Mouse (Mus musculus) midbrain, embryonic 12.5 days (tissue): ENCODE data around the gene Exoc3l. TPM values are rescaled to one million over a fixed set of nuclear protein-coding genes. Genes with fewer than 3 reads are reported as not detected.

Experiments used
- ATAC-seq: fragments of 200-750 bp; cut with Nextera tagmentation; 2 replicates; pipeline ENCODE4 v1.8.0; 2017; ENCODE audit warnings: low read depth, moderate TSS enrichment, moderate library complexity; ENCODE audit not compliant: low FRiP score
- H3K27ac ChIP-seq: fragments of 300-500 bp; sonication (generic); replicated peaks from 2 replicates; pipeline ENCODE4 v1.5.1; 2016; ENCODE audit warnings: mild to moderate bottlenecking
- H3K27me3 ChIP-seq: fragments of 300-500 bp; sonication (generic); 2 replicates; pipeline ENCODE4 v1.6.1; 2016; ENCODE audit warnings: mild to moderate bottlenecking
- H3K36me3 ChIP-seq: fragments of 300-500 bp; sonication (generic); 2 replicates; pipeline ENCODE4 v1.6.1; 2016
- H3K4me1 ChIP-seq: fragments of 300-500 bp; sonication (generic); 2 replicates; pipeline ENCODE4 v1.6.1; 2016
- H3K4me2 ChIP-seq: fragments of 300-500 bp; sonication (generic); replicated peaks from 2 replicates; pipeline ENCODE4 v1.6.1; 2016; ENCODE audit warnings: mild to moderate bottlenecking, moderate library complexity
- H3K4me3 ChIP-seq: fragments of 300-500 bp; sonication (generic); 2 replicates; pipeline ENCODE4 v1.5.1; 2016; ENCODE audit warnings: mild to moderate bottlenecking
- H3K9ac ChIP-seq: fragments of 300-500 bp; sonication (generic); replicated peaks from 2 replicates; pipeline ENCODE4 v1.6.1; 2016; ENCODE audit warnings: mild to moderate bottlenecking, moderate library complexity
- H3K9me3 ChIP-seq: fragments of 300-500 bp; sonication (generic); 2 replicates; pipeline ENCODE4 v1.6.1; 2016; ENCODE audit warnings: mild to moderate bottlenecking
- WGBS: fragments of 180-500 bp; shearing (Covaris S2); methylation state at CpG from one replicate; pipeline ENCODE4 v1.1.7; 2016; 5-methylcytosine and 5-hydroxymethylcytosine counted together
- polyA plus RNA-seq: library from polyadenylated mRNA; unstranded; fragments of >200 nt; fragmentation: Nextera tagmentation; extraction: Ambion mirVana; gene quantifications from 2 replicates; pipeline ENCODE4 v1.2.1, GENCODE M21; 2016

The Exoc3l gene
- polyA plus RNA-seq, 1 experiment from 2014 or later, result 12.0 TPM

- WGBS, result 8% methylated on average over 9 of the region's 11 CpGs
- Histone ChIP-seq H3K27ac (no peak overlapping the region), H3K4me3 (peak overlapping the region; percentile 45; the same call in 1 of the 2 replicates), H3K36me3 (peaks cover 6% of the 10 kb centered on the region; the same call in 1 of the 2 replicates), H3K27me3 (peaks cover 99% of the 10 kb centered on the region), H3K4me1 (peaks cover 29% of the 10 kb centered on the region), H3K4me2 (peak overlapping the region; percentile 79), H3K9me3 (no peaks in the 10 kb centered on the region), H3K9ac (no peak overlapping the region)
- ATAC-seq, result no peak
These were observed 20.5 kb downstream of the Exoc3l start for GRCm38 (mm10) chr8:105275387-105275786.

- Histone ChIP-seq H3K4me3 (no peak overlapping the region), H3K27me3 (peaks cover 99% of the 10 kb centered on the region), H3K4me2 (no peak overlapping the region), H3K4me1 (peaks cover 33% of the 10 kb centered on the region), H3K9ac (no peak overlapping the region), H3K27ac (no peak overlapping the region), H3K9me3 (0 out of 2 replicates have a peak, but pooled peaks cover 3% of the 10 kb centered on the region), H3K36me3 (no peaks in the 10 kb centered on the region)
- no peak for ATAC-seq
- 3% methylated on average over 11 of the region's 11 CpGs for WGBS
These were observed 25.1 kb downstream of the Exoc3l start for GRCm38 (mm10) chr8:105270916-105271186.

- Histone ChIP-seq H3K9ac (no peak overlapping the region), H3K4me3 (peak overlapping the region; percentile 45; the same call in 1 of the 2 replicates), H3K36me3 (no peaks in the 10 kb centered on the region), H3K4me1 (peaks cover 28% of the 10 kb centered on the region), H3K4me2 (peak overlapping the region; percentile 64), H3K9me3 (0 out of 2 replicates have a peak, but pooled peaks cover 3% of the 10 kb centered on the region), H3K27ac (no peak overlapping the region), H3K27me3 (peaks cover 99% of the 10 kb centered on the region)
- ATAC-seq, result no peak
- 1% methylated on average over 39 of the region's 39 CpGs for WGBS
These were observed 25.6 kb downstream of the Exoc3l start for GRCm38 (mm10) chr8:105270101-105270915.

- Histone ChIP-seq H3K36me3 (no peaks in the 10 kb centered on the region), H3K4me2 (peak within 1 kb of the TSS; percentile 64), H3K4me3 (peak within 1 kb of the TSS; percentile 45), H3K27ac (no peak within 1 kb of the TSS), H3K9ac (peak within 1 kb of the TSS; percentile 32; the same call in 1 of the 2 replicates), H3K27me3 (peaks cover 99% of the 10 kb centered on the region), H3K9me3 (0 out of 2 replicates have a peak, but pooled peaks cover 3% of the 10 kb centered on the region), H3K4me1 (peaks cover 29% of the 10 kb centered on the region)
- no peak for ATAC-seq
- under 1% methylated on average over 42 of the region's 42 CpGs for WGBS
These were observed 26.4 kb downstream of the Exoc3l start, which contains the start of gene Hsf4 for GRCm38 (mm10) chr8:105269461-105269947. Gene Hsf4, plus strand, starts transcription at chr8:105269801.

- no peak overlapping the region for H3K27ac ChIP-seq
- H3K4me1 ChIP-seq, result peaks cover 31% of the 10 kb centered on the region
- H3K27me3 ChIP-seq, result peaks cover 99% of the 10 kb centered on the region
- H3K9me3 ChIP-seq, result 0 out of 2 replicates have a peak, but pooled peaks cover 3% of the 10 kb centered on the region
- ATAC-seq, result peak; percentile 17; the same call in 1 of the 2 replicates
- peak overlapping the region; percentile 64 for H3K4me2 ChIP-seq
- WGBS, result 2% methylated on average over 10 of the region's 10 CpGs
- H3K36me3 ChIP-seq, result no peaks in the 10 kb centered on the region
- peak overlapping the region; percentile 45 for H3K4me3 ChIP-seq
- H3K9ac ChIP-seq, result 0 out of 2 replicates have a peak overlapping the region, but pooled peaks have one; percentile 32
These were observed 26.8 kb downstream of the Exoc3l start for GRCm38 (mm10) chr8:105269075-105269458.

- Histone ChIP-seq H3K9me3 (0 out of 2 replicates have a peak, but pooled peaks cover 3% of the 10 kb centered on the region), H3K9ac (peak overlapping the region; percentile 32; the same call in 1 of the 2 replicates), H3K36me3 (no peaks in the 10 kb centered on the region), H3K4me2 (peak overlapping the region; percentile 64), H3K4me3 (peak overlapping the region; percentile 45), H3K4me1 (peaks cover 33% of the 10 kb centered on the region), H3K27me3 (peaks cover 99% of the 10 kb centered on the region), H3K27ac (no peak overlapping the region)
- WGBS, result under 1% methylated on average over 65 of the region's 65 CpGs
- ATAC-seq, result peak; percentile 82
These were observed 27.4 kb downstream of the Exoc3l start for GRCm38 (mm10) chr8:105268342-105269074.

- WGBS, result 9% methylated on average over 13 of the region's 13 CpGs
- no peak overlapping the region for H3K4me2 ChIP-seq
- H3K9me3 ChIP-seq, result 0 out of 2 replicates have a peak, but pooled peaks cover 3% of the 10 kb centered on the region
- peaks cover 36% of the 10 kb centered on the region for H3K4me1 ChIP-seq
- no peak overlapping the region for H3K9ac ChIP-seq
- no peak overlapping the region for H3K4me3 ChIP-seq
- H3K27me3 ChIP-seq, result peaks cover 96% of the 10 kb centered on the region
- ATAC-seq, result no peak
- no peak overlapping the region for H3K27ac ChIP-seq
- no peaks in the 10 kb centered on the region for H3K36me3 ChIP-seq
These were observed 29.1 kb downstream of the Exoc3l start for GRCm38 (mm10) chr8:105266775-105267174.

GRCm38 (mm10) chr8:105265128-105265527 lies 30.8 kb downstream of the Exoc3l start:
- Histone ChIP-seq H3K4me2 (peak overlapping the region; percentile 78), H3K4me3 (peak overlapping the region; percentile 63; the same call in 1 of the 2 replicates)
- 20% methylated on average over 10 of the region's 10 CpGs for WGBS

GRCm38 (mm10) chr8:105264024-105264982 lies 31.6 kb downstream of the Exoc3l start, which contains the start of the genes Tradd and Fbxl8:
Gene Tradd, minus strand, starts transcription at chr8:105264609.
Gene Fbxl8, plus strand, starts transcription at chr8:105264648.
- 1% methylated on average over 54 of the region's 54 CpGs for WGBS
- Histone ChIP-seq H3K4me3 (peak within 1 kb of the TSS; percentile 63), H3K27ac (no peak within 1 kb of the TSS), H3K9me3 (0 out of 2 replicates have a peak, but pooled peaks cover 3% of the 10 kb centered on the region), H3K9ac (peak within 1 kb of the TSS; percentile 63), H3K4me2 (peak within 1 kb of the TSS; percentile 78), H3K27me3 (peaks cover 96% of the 10 kb centered on the region), H3K36me3 (no peaks in the 10 kb centered on the region), H3K4me1 (peaks cover 34% of the 10 kb centered on the region)
- ATAC-seq, result peak; percentile 39

More at GRCm38 (mm10) chr8:105265128-105265527, 30.8 kb downstream of the Exoc3l start:
- Histone ChIP-seq H3K9me3 (0 out of 2 replicates have a peak, but pooled peaks cover 3% of the 10 kb centered on the region), H3K9ac (no peak overlapping the region), H3K27me3 (peaks cover 96% of the 10 kb centered on the region), H3K36me3 (no peaks in the 10 kb centered on the region), H3K27ac (no peak overlapping the region), H3K4me1 (peaks cover 33% of the 10 kb centered on the region)
- no peak for ATAC-seq

GRCm38 (mm10) chr8:105263244-105263912 lies 32.5 kb downstream of the Exoc3l start:
- 38% methylated on average over 16 of the region's 16 CpGs for WGBS
- H3K36me3 ChIP-seq, result no peaks in the 10 kb centered on the region
- H3K27ac ChIP-seq, result no peak overlapping the region
- 0 out of 2 replicates have a peak, but pooled peaks cover 3% of the 10 kb centered on the region for H3K9me3 ChIP-seq
- peaks cover 96% of the 10 kb centered on the region for H3K27me3 ChIP-seq
- H3K4me2 ChIP-seq, result no peak overlapping the region
- peaks cover 32% of the 10 kb centered on the region for H3K4me1 ChIP-seq
- no peak for ATAC-seq
- H3K4me3 ChIP-seq, result peak overlapping the region; percentile 63; the same call in 1 of the 2 replicates
- H3K9ac ChIP-seq, result no peak overlapping the region; the same call in 1 of the 2 replicates
